Mouse (Mus musculus) adipocyte (in vitro differentiated cells): ENCODE measurements at regions not wholly inside any gene's neighbourhood (a gene's known extent, or its start where the extent isn't known, plus 50 kb on each side); places are given as distances from the start of the nearest gene placed in this dataset.
"Not testable (repeated sequence)": the region's sequence is repeated elsewhere in the genome, so short reads cannot be mapped to it uniquely, and the experiment has no call there.

ENCODE experiments used
- DNase-seq: peaks from one replicate; pipeline ENCODE4 v3.0.0-alpha.2; 2016; ENCODE audit warnings: low spot score

GRCm38 (mm10) chr12:8070788-8071187 is 93.3 kb downstream of the Apob start:
- peak; percentile 92 for DNase-seq

GRCm38 (mm10) chr12:8071286-8071685 is 93.8 kb downstream of the Apob start:
- DNase-seq: no peak

- no peak for DNase-seq
Measured at GRCm38 (mm10) chr12:8076010-8076540, 98.6 kb downstream of the Apob start.

- DNase-seq: no peak
Measured at GRCm38 (mm10) chr12:8077346-8077745, 99.9 kb downstream of the Apob start.

GRCm38 (mm10) chr12:8078046-8078445 is 100.6 kb downstream of the Apob start:
- DNase-seq: no peak

- DNase-seq: no peak
Measured at GRCm38 (mm10) chr12:8082688-8083661, 105.5 kb downstream of the Apob start.

- DNase-seq: no peak
Measured at GRCm38 (mm10) chr12:8087958-8088357, 110.5 kb downstream of the Apob start.

- DNase-seq: peak; percentile 73
Measured at GRCm38 (mm10) chr12:8089423-8090278, 112.2 kb downstream of the Apob start.

GRCm38 (mm10) chr12:8090279-8090626 is 112.8 kb downstream of the Apob start:
- no peak for DNase-seq

- DNase-seq: no peak
Measured at GRCm38 (mm10) chr12:8093437-8093836, 114.5 kb upstream of the Ldah start.

- DNase-seq: no peak
Measured at GRCm38 (mm10) chr12:8095946-8096345, 112.0 kb upstream of the Ldah start.

GRCm38 (mm10) chr12:8098395-8098794 is 109.5 kb upstream of the Ldah start:
- DNase-seq: not testable (repeated sequence)

GRCm38 (mm10) chr12:8099114-8099513 is 108.8 kb upstream of the Ldah start:
- DNase-seq: peak; percentile 77

- DNase-seq: peak; percentile 75
Measured at GRCm38 (mm10) chr12:8099821-8100220, 108.1 kb upstream of the Ldah start.

GRCm38 (mm10) chr12:8101837-8102236 is 106.1 kb upstream of the Ldah start:
- no peak for DNase-seq

- no peak for DNase-seq
Measured at GRCm38 (mm10) chr12:8103259-8103658, 104.6 kb upstream of the Ldah start.

GRCm38 (mm10) chr12:8107137-8107536 is 100.8 kb upstream of the Ldah start:
- no peak for DNase-seq

- DNase-seq: peak; percentile 85
Measured at GRCm38 (mm10) chr12:8109203-8109770, 98.6 kb upstream of the Ldah start.

- no peak for DNase-seq
Measured at GRCm38 (mm10) chr12:8109876-8110275, 98.0 kb upstream of the Ldah start.

GRCm38 (mm10) chr12:8110297-8110696 is 97.6 kb upstream of the Ldah start:
- peak; percentile 59 for DNase-seq

- peak; percentile 17 for DNase-seq
Measured at GRCm38 (mm10) chr12:8111484-8111883, 96.4 kb upstream of the Ldah start.

GRCm38 (mm10) chr12:8155566-8155965 is 52.3 kb upstream of the Ldah start:
- no peak for DNase-seq
